Mouse (Mus musculus) c-Kit-positive CD71-negative TER-119-negative erythroid progenitor cells, embryonic 14.5 days (primary cell): ENCODE data around the gene Fgfr2.

Experiments
- DNase-seq: peaks from one replicate; pipeline ENCODE4 v3.0.0-alpha.2; 2013; ENCODE audit warnings: low read depth

Gene Fgfr2

GRCm38 (mm10) chr7:131024807-131025206 is 2098.3 kb downstream of the Fgfr2 start:
- no peak for DNase-seq

- DNase-seq = no peak
These were observed 2104.0 kb downstream of the Fgfr2 start for GRCm38 (mm10) chr7:131019181-131019580.

- DNase-seq = no peak
These were observed 2111.2 kb downstream of the Fgfr2 start for GRCm38 (mm10) chr7:131011901-131012300.

- DNase-seq = no peak
These were observed 2114.0 kb downstream of the Fgfr2 start for GRCm38 (mm10) chr7:131009178-131009577.

- DNase-seq = no peak
These were observed 2115.9 kb downstream of the Fgfr2 start for GRCm38 (mm10) chr7:131007221-131007620.

- DNase-seq = no peak
These were observed 2119.1 kb downstream of the Fgfr2 start for GRCm38 (mm10) chr7:131004071-131004470.

- no peak for DNase-seq
These were observed 2121.0 kb downstream of the Fgfr2 start for GRCm38 (mm10) chr7:131001976-131002726.

- no peak for DNase-seq
These were observed 2129.2 kb downstream of the Fgfr2 start for GRCm38 (mm10) chr7:130993907-130994306.

GRCm38 (mm10) chr7:130991174-130991789 is 2131.9 kb downstream of the Fgfr2 start:
- DNase-seq = no peak

- no peak for DNase-seq
These were observed 2133.8 kb downstream of the Fgfr2 start for GRCm38 (mm10) chr7:130989371-130989770.

- no peak for DNase-seq
These were observed 2135.0 kb downstream of the Fgfr2 start for GRCm38 (mm10) chr7:130988146-130988545.

- no peak for DNase-seq
These were observed 2137.4 kb downstream of the Fgfr2 start for GRCm38 (mm10) chr7:130985716-130986115.

GRCm38 (mm10) chr7:130985193-130985592 is 2138.0 kb downstream of the Fgfr2 start:
- no peak for DNase-seq

- DNase-seq = no peak
These were observed 2138.9 kb downstream of the Fgfr2 start for GRCm38 (mm10) chr7:130984294-130984693.

- DNase-seq = no peak
These were observed 2140.3 kb downstream of the Fgfr2 start for GRCm38 (mm10) chr7:130982881-130983280.

- DNase-seq = no peak
These were observed 2140.8 kb downstream of the Fgfr2 start for GRCm38 (mm10) chr7:130982371-130982770.

GRCm38 (mm10) chr7:130980130-130980529 is 2143.0 kb downstream of the Fgfr2 start:
- no peak for DNase-seq

GRCm38 (mm10) chr7:130978545-130978944 is 2144.6 kb downstream of the Fgfr2 start:
- no peak for DNase-seq

GRCm38 (mm10) chr7:130977794-130978521 is 2145.2 kb downstream of the Fgfr2 start:
- DNase-seq = no peak

- DNase-seq = no peak
These were observed 2146.7 kb downstream of the Fgfr2 start for GRCm38 (mm10) chr7:130976305-130976935.

- no peak for DNase-seq
These were observed 2150.4 kb downstream of the Fgfr2 start for GRCm38 (mm10) chr7:130972767-130973166.

- DNase-seq = no peak
These were observed 2153.6 kb downstream of the Fgfr2 start for GRCm38 (mm10) chr7:130969507-130969906.
